Mouse (Mus musculus): ENCODE measurements at regions not wholly inside any gene's neighbourhood (a gene's known extent, or its start where the extent isn't known, plus 50 kb on each side); places are given as distances from the start of the nearest gene placed in this dataset.

GRCm38 (mm10) chr3:60878880-60879279, 123.7 kb upstream of the P2ry1 start:
- no peaks in the 10 kb centered on the region for H3K36me3 ChIP-seq
- H3K27me3 ChIP-seq: no peaks in the 10 kb centered on the region
- H3K4me3 ChIP-seq: no peak overlapping the region
- H3K4me2 ChIP-seq (replicated peaks): no peak overlapping the region
- no peaks in the 10 kb centered on the region for H3K4me1 ChIP-seq
- no peak overlapping the region for H3K9ac ChIP-seq
- ATAC-seq (ENCODE audit: low FRiP score): no peak
- WGBS: 74% methylated on average over 3 of the region's 3 CpGs
- no peak overlapping the region for H3K27ac ChIP-seq
- no peaks in the 10 kb centered on the region for H3K9me3 ChIP-seq (replicated peaks)

DNA sequence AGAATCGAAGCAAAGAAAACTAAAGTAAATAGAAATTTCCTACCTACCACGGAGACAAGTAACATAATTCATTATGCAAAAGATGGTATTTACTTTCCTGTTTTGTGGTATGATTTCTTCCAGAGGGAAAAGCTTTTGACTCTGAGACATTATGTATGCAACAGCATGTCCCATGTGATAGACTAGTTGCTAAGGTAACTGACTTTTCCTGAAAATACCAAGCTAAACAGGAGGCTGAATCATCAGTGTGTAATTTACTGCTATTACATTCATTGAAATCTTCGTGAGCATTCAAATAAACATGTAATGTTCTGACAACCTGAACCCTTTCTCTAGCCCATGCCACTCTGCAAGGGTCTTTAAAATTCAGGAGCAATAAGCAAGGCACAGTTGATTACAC, 118.6 kb upstream of the P2ry1 start:
- Histone ChIP-seq H3K9ac (no peak overlapping the region), H3K4me1 (no peaks in the 10 kb centered on the region), H3K36me3 (no peaks in the 10 kb centered on the region), H3K4me2 (replicated peaks) (no peak overlapping the region), H3K27ac (no peak overlapping the region), H3K27me3 (no peaks in the 10 kb centered on the region), H3K4me3 (no peak overlapping the region), H3K9me3 (replicated peaks) (no peaks in the 10 kb centered on the region)
- WGBS: 65% methylated on average over 3 of the region's 3 CpGs
- ATAC-seq (ENCODE audit: low FRiP score): no peak

DNA sequence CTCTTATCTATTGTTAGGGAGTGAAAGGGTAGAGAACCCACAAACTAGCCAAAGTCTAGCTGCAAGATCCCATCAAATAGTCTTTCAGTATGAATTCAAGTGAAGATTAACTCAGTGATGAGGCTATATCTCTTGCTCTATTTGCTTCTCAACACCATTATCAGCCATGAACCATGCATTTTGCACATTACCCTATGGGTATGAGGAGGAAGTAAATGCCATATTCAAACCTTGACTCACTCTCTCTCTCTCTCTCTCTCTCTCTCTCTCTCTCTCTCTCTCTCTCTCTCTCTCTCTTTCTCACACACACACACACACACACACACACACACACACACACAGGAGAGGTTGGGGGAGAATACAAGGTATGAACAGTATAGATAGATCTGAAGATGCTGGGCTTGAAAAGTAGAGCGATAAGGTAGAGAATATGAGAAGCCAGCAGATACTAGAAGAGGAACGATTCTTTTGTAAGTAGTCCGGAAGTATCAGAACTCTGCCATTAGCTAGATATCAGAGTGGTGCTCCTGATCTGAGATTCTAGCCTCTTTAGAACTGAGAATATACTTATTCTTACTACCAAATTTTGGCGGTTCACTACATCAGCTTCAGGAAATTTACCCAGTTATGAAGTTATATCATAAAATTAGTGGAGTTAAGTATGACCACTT, 113.3 kb upstream of the P2ry1 start:
- Histone ChIP-seq H3K36me3 (no peaks in the 10 kb centered on the region), H3K4me2 (replicated peaks) (no peak overlapping the region), H3K27ac (no peak overlapping the region), H3K9ac (no peak overlapping the region), H3K27me3 (no peaks in the 10 kb centered on the region), H3K9me3 (replicated peaks) (no peaks in the 10 kb centered on the region), H3K4me3 (no peak overlapping the region), H3K4me1 (no peaks in the 10 kb centered on the region)
- 94% methylated on average over 4 of the region's 4 CpGs for WGBS
- no peak for ATAC-seq (ENCODE audit: low FRiP score)

DNA sequence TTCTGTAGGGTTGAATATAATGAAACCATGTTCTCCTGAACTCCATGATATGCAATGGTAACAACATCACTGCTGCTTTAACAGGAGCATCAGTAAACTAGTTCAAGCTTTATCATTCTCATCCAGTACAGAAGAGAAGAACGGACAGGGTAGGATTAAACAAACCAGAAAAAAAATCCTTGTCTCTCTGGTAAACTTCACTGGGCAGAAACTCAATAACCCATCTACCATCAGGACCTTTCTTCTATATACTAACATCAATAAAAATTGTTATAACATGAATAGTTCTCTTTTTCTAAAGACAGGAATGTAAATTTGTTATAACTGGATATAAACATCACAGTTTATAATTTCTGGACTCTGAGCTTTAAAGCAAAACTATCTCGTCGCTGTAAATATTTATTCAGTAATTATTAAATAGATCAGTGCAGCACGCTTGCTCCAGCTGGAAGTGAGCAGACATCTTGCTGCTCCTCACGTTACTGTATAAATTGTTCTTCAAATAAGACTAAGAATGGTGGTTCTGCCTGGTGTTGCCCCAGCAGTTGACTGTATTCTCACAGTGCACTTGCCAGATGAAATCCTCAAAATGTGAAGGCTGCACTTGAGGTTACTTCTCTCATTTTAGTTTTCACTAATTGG, 104.8 kb upstream of the P2ry1 start:
- H3K4me3 ChIP-seq: no peak overlapping the region
- H3K27me3 ChIP-seq: no peaks in the 10 kb centered on the region
- no peak for ATAC-seq (ENCODE audit: low FRiP score)
- H3K9me3 ChIP-seq (replicated peaks): no peaks in the 10 kb centered on the region
- no peak overlapping the region for H3K4me2 ChIP-seq (replicated peaks)
- H3K4me1 ChIP-seq: no peaks in the 10 kb centered on the region
- 92% methylated on average over 5 of the region's 5 CpGs for WGBS
- no peak overlapping the region for H3K27ac ChIP-seq
- no peaks in the 10 kb centered on the region for H3K36me3 ChIP-seq
- no peak overlapping the region for H3K9ac ChIP-seq

- no peak for ATAC-seq (ENCODE audit: low FRiP score)
- H3K27ac ChIP-seq: no peak overlapping the region
- H3K4me2 ChIP-seq (replicated peaks): no peak overlapping the region
- no peaks in the 10 kb centered on the region for H3K4me1 ChIP-seq
- H3K9ac ChIP-seq: no peak overlapping the region
- no peaks in the 10 kb centered on the region for H3K27me3 ChIP-seq
- H3K36me3 ChIP-seq: no peaks in the 10 kb centered on the region
- no peak overlapping the region for H3K4me3 ChIP-seq
- no peaks in the 10 kb centered on the region for H3K9me3 ChIP-seq (replicated peaks)
- 83% methylated on average over 1 of the region's 1 CpGs for WGBS
These were observed 103.9 kb upstream of the P2ry1 start for GRCm38 (mm10) chr3:60898720-60899119.

GRCm38 (mm10) chr3:60901571-60901970, 101.0 kb upstream of the P2ry1 start:
- ATAC-seq (ENCODE audit: low FRiP score): no peak
- Histone ChIP-seq H3K27me3 (no peaks in the 10 kb centered on the region), H3K36me3 (no peaks in the 10 kb centered on the region), H3K4me1 (no peaks in the 10 kb centered on the region), H3K4me3 (no peak overlapping the region), H3K27ac (no peak overlapping the region), H3K9ac (no peak overlapping the region), H3K9me3 (replicated peaks) (no peaks in the 10 kb centered on the region), H3K4me2 (replicated peaks) (no peak overlapping the region)
- 87% methylated on average over 2 of the region's 2 CpGs for WGBS

DNA sequence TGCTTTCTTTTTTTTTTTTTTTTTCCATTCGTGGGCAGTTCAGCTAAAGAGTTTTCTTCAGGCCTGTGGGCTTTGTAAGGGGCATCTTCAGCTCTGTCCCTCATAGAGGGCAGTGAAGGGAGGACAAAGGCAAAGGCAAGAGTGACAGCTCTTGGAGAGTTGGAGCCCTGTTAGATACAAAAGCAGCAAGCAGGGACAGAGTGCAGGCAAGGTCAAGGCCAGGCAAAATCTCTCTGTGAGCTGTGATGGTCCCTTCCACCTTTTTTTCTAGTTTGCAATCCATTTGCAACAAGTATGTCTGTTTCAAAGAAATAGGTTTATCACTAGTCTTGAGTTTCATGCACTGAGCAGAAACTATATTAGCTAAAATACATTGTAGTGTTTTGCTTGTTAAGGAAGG, 86.2 kb upstream of the P2ry1 start:
- Histone ChIP-seq H3K9me3 (replicated peaks) (no peaks in the 10 kb centered on the region), H3K36me3 (no peaks in the 10 kb centered on the region), H3K4me3 (no peak overlapping the region), H3K27ac (no peak overlapping the region), H3K9ac (no peak overlapping the region), H3K4me2 (replicated peaks) (no peak overlapping the region), H3K27me3 (no peaks in the 10 kb centered on the region), H3K4me1 (no peaks in the 10 kb centered on the region)
- no peak for ATAC-seq (ENCODE audit: low FRiP score)
- WGBS: 23% methylated on average over 1 of the region's 1 CpGs

DNA sequence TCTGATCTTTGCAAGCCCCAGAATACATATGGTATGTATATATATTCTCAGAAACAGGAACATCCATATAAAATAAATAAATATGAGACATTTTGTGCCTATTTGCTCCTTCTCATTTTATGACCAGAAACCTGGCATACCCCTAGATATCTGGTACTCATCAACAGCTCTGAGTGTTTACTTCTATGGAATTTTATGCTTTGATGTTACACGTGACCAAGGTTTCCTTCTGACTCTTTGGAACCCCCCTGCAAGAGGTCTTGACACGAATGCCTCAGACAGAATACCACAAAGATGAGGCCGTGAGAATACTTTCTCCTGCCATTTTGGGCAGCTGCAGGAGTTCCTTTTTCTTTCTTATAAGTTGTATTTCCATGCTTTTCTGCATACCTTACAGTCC, 85.3 kb upstream of the P2ry1 start:
- H3K9ac ChIP-seq: no peak overlapping the region
- H3K9me3 ChIP-seq (replicated peaks): no peaks in the 10 kb centered on the region
- H3K4me2 ChIP-seq (replicated peaks): no peak overlapping the region
- no peaks in the 10 kb centered on the region for H3K36me3 ChIP-seq
- no peaks in the 10 kb centered on the region for H3K27me3 ChIP-seq
- no peak overlapping the region for H3K4me3 ChIP-seq
- H3K27ac ChIP-seq: no peak overlapping the region
- H3K4me1 ChIP-seq: no peaks in the 10 kb centered on the region
- ATAC-seq (ENCODE audit: low FRiP score): no peak
- WGBS: 45% methylated on average over 3 of the region's 3 CpGs

DNA sequence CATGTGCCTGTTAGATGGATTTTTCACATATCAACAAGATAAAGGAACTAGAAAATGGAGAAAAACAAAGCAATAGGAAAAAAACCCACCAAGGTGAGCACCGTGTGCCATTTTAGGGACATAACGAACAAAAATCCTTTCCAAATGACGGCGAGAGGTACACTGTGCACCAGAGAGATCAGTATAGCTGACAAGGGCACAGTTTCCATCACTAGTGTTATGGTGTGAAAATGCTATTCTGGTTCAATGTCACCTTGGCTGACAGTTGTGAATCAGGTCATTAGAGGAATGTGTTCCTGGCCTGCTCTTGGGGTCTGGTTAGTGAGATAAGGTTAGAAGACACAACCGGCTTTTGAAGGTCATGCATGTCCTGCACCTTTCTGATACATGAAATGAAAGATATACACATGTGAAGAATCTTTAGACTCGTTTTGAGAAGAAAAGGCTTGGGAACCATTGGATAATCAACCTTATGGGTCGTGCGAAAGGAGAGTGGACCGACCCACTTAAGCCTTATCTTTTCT, 76.5 kb upstream of the P2ry1 start:
- no peak overlapping the region for H3K4me3 ChIP-seq
- no peak overlapping the region for H3K9ac ChIP-seq
- H3K27ac ChIP-seq: no peak overlapping the region
- H3K4me1 ChIP-seq: no peaks in the 10 kb centered on the region
- no peaks in the 10 kb centered on the region for H3K9me3 ChIP-seq (replicated peaks)
- H3K27me3 ChIP-seq: no peaks in the 10 kb centered on the region
- no peaks in the 10 kb centered on the region for H3K36me3 ChIP-seq
- WGBS: 89% methylated on average over 9 of the region's 9 CpGs
- no peak for ATAC-seq (ENCODE audit: low FRiP score)
- H3K4me2 ChIP-seq (replicated peaks): no peak overlapping the region

- Histone ChIP-seq H3K27ac (no peak overlapping the region), H3K9me3 (replicated peaks) (no peaks in the 10 kb centered on the region), H3K36me3 (no peaks in the 10 kb centered on the region), H3K4me3 (no peak overlapping the region), H3K9ac (no peak overlapping the region), H3K4me1 (no peaks in the 10 kb centered on the region), H3K4me2 (replicated peaks) (no peak overlapping the region), H3K27me3 (no peaks in the 10 kb centered on the region)
- 33% methylated on average over 4 of the region's 4 CpGs for WGBS
- no peak for ATAC-seq (ENCODE audit: low FRiP score)
These were observed 73.7 kb upstream of the P2ry1 start for GRCm38 (mm10) chr3:60928910-60929309.

DNA sequence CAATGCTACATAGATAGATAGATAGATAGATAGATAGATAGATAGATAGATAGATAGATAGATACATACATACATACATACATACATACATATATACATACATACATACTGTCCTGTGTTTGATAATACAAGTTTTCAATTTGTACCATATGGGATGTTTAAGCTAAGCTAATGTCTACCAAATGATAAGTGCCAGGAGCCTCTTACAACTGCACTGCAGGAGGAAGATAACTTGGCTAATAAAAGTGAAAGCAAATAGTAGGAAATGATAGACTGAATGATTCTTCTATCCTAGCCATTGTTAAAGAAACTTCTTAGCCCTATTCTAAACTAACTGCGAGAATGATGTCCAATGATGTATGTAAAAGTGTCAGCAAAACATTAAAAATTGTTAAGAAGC, 68.1 kb upstream of the P2ry1 start:
- H3K4me3 ChIP-seq: no peak overlapping the region
- WGBS: 94% methylated on average over 1 of the region's 1 CpGs
- no peak for ATAC-seq (ENCODE audit: low FRiP score)

DNA sequence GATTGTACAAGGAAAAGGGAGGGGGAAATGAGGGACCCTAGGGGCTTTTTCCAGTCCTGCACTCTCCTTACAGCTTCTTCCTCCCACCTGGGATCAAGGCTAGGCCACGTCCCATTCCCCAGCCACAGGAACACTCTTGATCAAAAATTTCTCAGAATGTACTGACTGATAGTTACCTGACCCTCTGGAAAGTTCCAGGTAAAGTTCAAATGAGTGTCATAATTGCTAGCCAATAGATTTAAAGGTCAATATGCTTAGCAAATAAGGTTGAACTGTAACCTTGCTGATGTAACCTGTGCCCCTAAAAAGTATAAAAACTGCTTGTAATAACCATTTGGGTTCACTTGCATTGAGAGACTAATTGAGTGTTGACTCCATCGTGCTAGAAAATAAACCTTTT, 61.1 kb upstream of the P2ry1 start:
- no peaks in the 10 kb centered on the region for H3K4me1 ChIP-seq
- WGBS: 83% methylated on average over 2 of the region's 2 CpGs
- no peak for ATAC-seq (ENCODE audit: low FRiP score)

More for the DNA sequence above, 68.1 kb upstream of the P2ry1 start:
- Histone ChIP-seq H3K27ac (no peak overlapping the region), H3K4me1 (no peaks in the 10 kb centered on the region), H3K4me2 (replicated peaks) (no peak overlapping the region), H3K9ac (no peak overlapping the region), H3K9me3 (replicated peaks) (no peaks in the 10 kb centered on the region), H3K36me3 (no peaks in the 10 kb centered on the region), H3K27me3 (no peaks in the 10 kb centered on the region)

GRCm38 (mm10) chr3:60948897-60949296, 53.7 kb upstream of the P2ry1 start:
- no peak for ATAC-seq (ENCODE audit: low FRiP score)
- Histone ChIP-seq H3K27me3 (no peaks in the 10 kb centered on the region), H3K9ac (no peak overlapping the region), H3K27ac (no peak overlapping the region), H3K4me3 (no peak overlapping the region), H3K36me3 (no peaks in the 10 kb centered on the region), H3K4me2 (replicated peaks) (no peak overlapping the region), H3K4me1 (no peaks in the 10 kb centered on the region), H3K9me3 (replicated peaks) (no peaks in the 10 kb centered on the region)
- WGBS: 89% methylated on average over 4 of the region's 4 CpGs

More for the DNA sequence above, 61.1 kb upstream of the P2ry1 start:
- no peak overlapping the region for H3K4me2 ChIP-seq (replicated peaks)
- no peak overlapping the region for H3K4me3 ChIP-seq
- no peaks in the 10 kb centered on the region for H3K36me3 ChIP-seq
- H3K9ac ChIP-seq: no peak overlapping the region
- H3K27me3 ChIP-seq: no peaks in the 10 kb centered on the region
- H3K27ac ChIP-seq: no peak overlapping the region
- no peaks in the 10 kb centered on the region for H3K9me3 ChIP-seq (replicated peaks)

All from hindbrain, embryonic 12.5 days (tissue).